Mouse (Mus musculus): ENCODE data around the gene Acad8. TPM values are rescaled to one million over a fixed set of nuclear protein-coding genes. Genes with fewer than 3 reads are reported as not detected.
A peak's percentile ranks its signal among the peaks of the same experiment; 100 is the strongest.

Acad8 gene
- polyA plus RNA-seq, 1 experiment from 2014 or later, result 39.7 TPM

GRCm38 (mm10) chr9:27018961-27019360 lies 19.6 kb upstream of the Acad8 start:
- DNase-seq (ENCODE audit: low spot score), result no peak
- WGBS, result 91% methylated on average over 10 of the region's 10 CpGs
- no peaks in the 10 kb centered on the region for H3K27me3 ChIP-seq (ENCODE audit: control insufficient read depth, insufficient read depth, low read length)
- H3K9me3 ChIP-seq (ENCODE audit: control insufficient read depth, low read length), result 0 out of 2 replicates have a peak, but pooled peaks cover 3% of the 10 kb centered on the region
- no peak overlapping the region for H3K9ac ChIP-seq (ENCODE audit: low read length)
- no peaks in the 10 kb centered on the region for H3K4me1 ChIP-seq (ENCODE audit: control insufficient read depth, insufficient read depth, low read length)
- no peak overlapping the region for H3K4me3 ChIP-seq (ENCODE audit: low read depth, low read length)
- H3K27ac ChIP-seq (replicated peaks; ENCODE audit: low read depth, low read length), result no peak overlapping the region
- no peak overlapping the region for H3K4me2 ChIP-seq (ENCODE audit: low read depth, severe bottlenecking)
- ATAC-seq (ENCODE audit: insufficient number of reproducible peaks, low FRiP score, low TSS enrichment, low read depth), result no peak
- peaks cover 3% of the 10 kb centered on the region; the same call in 1 of the 2 replicates for H3K36me3 ChIP-seq (ENCODE audit: control insufficient read depth, insufficient read depth, low read length)

DNA sequence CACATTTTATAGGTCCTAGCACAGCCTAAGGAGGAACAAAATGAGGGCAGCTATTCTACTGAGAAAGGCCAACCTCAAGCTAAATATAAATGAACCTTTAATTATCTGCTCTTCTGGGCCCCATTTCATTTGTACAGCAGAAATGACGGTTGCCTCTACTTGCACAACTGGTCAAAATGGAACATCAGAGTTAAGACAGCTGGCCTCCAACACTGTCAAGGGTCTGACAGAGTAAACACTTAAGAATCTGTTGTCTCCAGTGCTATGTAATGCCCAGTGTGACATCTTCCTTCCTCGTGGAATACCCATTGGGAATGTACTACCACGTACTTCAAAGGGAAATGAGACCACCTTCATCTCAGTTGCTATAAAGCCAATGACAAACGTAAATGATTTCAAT lies 12.2 kb upstream of the Acad8 start:
- Histone ChIP-seq H3K4me3 (ENCODE audit: low read depth, low read length) (no peak overlapping the region), H3K4me1 (ENCODE audit: control insufficient read depth, insufficient read depth, low read length) (no peaks in the 10 kb centered on the region), H3K9ac (ENCODE audit: low read length) (no peak overlapping the region), H3K27me3 (ENCODE audit: control insufficient read depth, insufficient read depth, low read length) (no peaks in the 10 kb centered on the region), H3K27ac (replicated peaks; ENCODE audit: low read depth, low read length) (no peak overlapping the region), H3K9me3 (ENCODE audit: control insufficient read depth, low read length) (0 out of 2 replicates have a peak, but pooled peaks cover 3% of the 10 kb centered on the region), H3K4me2 (ENCODE audit: low read depth, severe bottlenecking) (no peak overlapping the region), H3K36me3 (ENCODE audit: control insufficient read depth, insufficient read depth, low read length) (peaks cover 10% of the 10 kb centered on the region; the same call in 1 of the 2 replicates)
- no peak for DNase-seq (ENCODE audit: low spot score)
- ATAC-seq (ENCODE audit: insufficient number of reproducible peaks, low FRiP score, low TSS enrichment, low read depth), result no peak
- 90% methylated on average over 4 of the region's 4 CpGs for WGBS

GRCm38 (mm10) chr9:27009231-27009630 lies 9.9 kb upstream of the Acad8 start:
- WGBS, result 79% methylated on average over 5 of the region's 5 CpGs
- no peak for ATAC-seq (ENCODE audit: insufficient number of reproducible peaks, low FRiP score, low TSS enrichment, low read depth)
- peaks cover 9% of the 10 kb centered on the region; the same call in 1 of the 2 replicates for H3K36me3 ChIP-seq (ENCODE audit: control insufficient read depth, insufficient read depth, low read length)

GRCm38 (mm10) chr9:27006866-27007265 lies 7.5 kb upstream of the Acad8 start:
- no peak overlapping the region for H3K27ac ChIP-seq (replicated peaks; ENCODE audit: low read depth, low read length)
- peaks cover 9% of the 10 kb centered on the region; the same call in 1 of the 2 replicates for H3K36me3 ChIP-seq (ENCODE audit: control insufficient read depth, insufficient read depth, low read length)
- DNase-seq (ENCODE audit: low spot score) (no peak), ATAC-seq (ENCODE audit: insufficient number of reproducible peaks, low FRiP score, low TSS enrichment, low read depth) (no peak)
- no peaks in the 10 kb centered on the region for H3K4me1 ChIP-seq (ENCODE audit: control insufficient read depth, insufficient read depth, low read length)
- H3K9me3 ChIP-seq (ENCODE audit: control insufficient read depth, low read length), result no peaks in the 10 kb centered on the region
- no peaks in the 10 kb centered on the region for H3K27me3 ChIP-seq (ENCODE audit: control insufficient read depth, insufficient read depth, low read length)
- H3K4me2 ChIP-seq (ENCODE audit: low read depth, severe bottlenecking), result no peak overlapping the region
- 90% methylated on average over 5 of the region's 5 CpGs for WGBS
- H3K4me3 ChIP-seq (ENCODE audit: low read depth, low read length), result no peak overlapping the region
- no peak overlapping the region for H3K9ac ChIP-seq (ENCODE audit: low read length)

More at GRCm38 (mm10) chr9:27009231-27009630, 9.9 kb upstream of the Acad8 start:
- no peak for DNase-seq (ENCODE audit: low spot score)
- no peaks in the 10 kb centered on the region for H3K9me3 ChIP-seq (ENCODE audit: control insufficient read depth, low read length)
- no peak overlapping the region for H3K9ac ChIP-seq (ENCODE audit: low read length)
- H3K4me3 ChIP-seq (ENCODE audit: low read depth, low read length), result no peak overlapping the region
- no peaks in the 10 kb centered on the region for H3K4me1 ChIP-seq (ENCODE audit: control insufficient read depth, insufficient read depth, low read length)
- no peak overlapping the region for H3K27ac ChIP-seq (replicated peaks; ENCODE audit: low read depth, low read length)
- no peak overlapping the region for H3K4me2 ChIP-seq (ENCODE audit: low read depth, severe bottlenecking)
- H3K27me3 ChIP-seq (ENCODE audit: control insufficient read depth, insufficient read depth, low read length), result no peaks in the 10 kb centered on the region

DNA sequence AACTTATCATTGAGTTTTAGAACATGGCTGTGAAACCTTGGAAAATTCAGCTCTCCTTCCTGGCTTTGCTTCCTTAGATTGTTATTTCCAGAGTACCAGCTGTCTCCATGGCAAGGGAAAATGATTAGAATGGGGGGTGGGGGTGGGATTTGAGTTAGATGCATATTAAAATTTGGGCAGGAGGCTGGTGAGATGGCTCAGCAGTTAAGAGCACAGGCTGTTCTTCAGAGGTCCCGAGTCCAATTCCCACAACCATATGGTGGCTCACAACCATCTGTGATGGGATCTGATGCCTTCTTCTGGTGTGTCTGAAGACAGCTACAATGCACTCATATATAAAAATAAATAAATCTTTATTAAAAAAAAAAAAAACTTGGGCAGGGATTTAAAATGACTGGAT lies 6.6 kb upstream of the Acad8 start:
- 87% methylated on average over 1 of the region's 1 CpGs for WGBS
- DNase-seq (ENCODE audit: low spot score) (no peak), ATAC-seq (ENCODE audit: insufficient number of reproducible peaks, low FRiP score, low TSS enrichment, low read depth) (no peak)
- Histone ChIP-seq H3K9ac (ENCODE audit: low read length) (no peak overlapping the region), H3K27ac (replicated peaks; ENCODE audit: low read depth, low read length) (no peak overlapping the region), H3K4me1 (ENCODE audit: control insufficient read depth, insufficient read depth, low read length) (peaks cover under 1% of the 10 kb centered on the region; the same call in 1 of the 2 replicates), H3K9me3 (ENCODE audit: control insufficient read depth, low read length) (no peaks in the 10 kb centered on the region), H3K27me3 (ENCODE audit: control insufficient read depth, insufficient read depth, low read length) (no peaks in the 10 kb centered on the region), H3K4me2 (ENCODE audit: low read depth, severe bottlenecking) (no peak overlapping the region), H3K36me3 (ENCODE audit: control insufficient read depth, insufficient read depth, low read length) (peaks cover 9% of the 10 kb centered on the region; the same call in 1 of the 2 replicates), H3K4me3 (ENCODE audit: low read depth, low read length) (no peak overlapping the region)

- Histone ChIP-seq H3K9ac (ENCODE audit: low read length) (no peak overlapping the region), H3K27ac (replicated peaks; ENCODE audit: low read depth, low read length) (no peak overlapping the region), H3K9me3 (ENCODE audit: control insufficient read depth, low read length) (no peaks in the 10 kb centered on the region), H3K4me2 (ENCODE audit: low read depth, severe bottlenecking) (no peak overlapping the region), H3K36me3 (ENCODE audit: control insufficient read depth, insufficient read depth, low read length) (peaks cover 9% of the 10 kb centered on the region; the same call in 1 of the 2 replicates), H3K4me1 (ENCODE audit: control insufficient read depth, insufficient read depth, low read length) (peaks cover 6% of the 10 kb centered on the region), H3K4me3 (ENCODE audit: low read depth, low read length) (no peak overlapping the region), H3K27me3 (ENCODE audit: control insufficient read depth, insufficient read depth, low read length) (no peaks in the 10 kb centered on the region)
- no peak for ATAC-seq (ENCODE audit: insufficient number of reproducible peaks, low FRiP score, low TSS enrichment, low read depth)
- WGBS, result 94% methylated on average over 3 of the region's 3 CpGs
- no peak for DNase-seq (ENCODE audit: low spot score)
Observed at GRCm38 (mm10) chr9:27005231-27005630, 5.9 kb upstream of the Acad8 start.

DNA sequence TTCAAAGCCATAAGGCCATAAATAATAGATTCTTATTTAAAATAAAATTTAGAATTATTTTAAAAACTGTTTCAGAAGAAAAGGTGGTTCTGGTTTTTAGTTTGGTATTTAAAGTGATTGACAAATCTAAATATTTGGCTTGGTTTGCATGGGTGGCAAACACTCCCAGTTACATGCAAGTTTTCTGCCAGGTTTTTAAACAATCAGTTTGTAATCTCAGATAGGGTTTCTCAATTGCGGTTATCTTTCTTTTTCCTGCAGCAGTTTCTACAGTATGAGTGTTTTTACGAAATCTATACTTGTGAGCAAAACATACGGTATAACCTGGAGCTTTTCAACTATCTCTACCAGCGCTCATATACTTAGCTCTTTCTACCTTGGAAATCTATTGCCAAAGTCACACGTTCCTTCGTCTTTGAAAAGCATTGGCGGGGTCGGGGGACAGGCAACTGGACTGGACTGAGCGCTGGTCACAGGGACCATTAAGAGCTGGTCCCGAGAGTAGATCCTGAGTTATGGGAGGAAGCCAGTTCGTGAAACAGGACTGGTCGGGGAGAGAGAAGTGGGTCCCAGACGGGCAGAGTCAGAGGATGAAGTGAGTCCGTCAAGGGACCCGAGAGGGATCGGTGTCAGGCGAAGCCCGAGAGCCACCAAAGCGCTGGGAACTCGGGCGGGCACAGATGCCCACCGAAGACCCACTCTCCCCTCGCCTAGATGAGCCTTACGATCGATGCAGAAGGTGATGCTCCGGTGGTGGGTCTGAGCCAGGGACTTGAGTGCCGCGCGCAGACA lies 501 bp downstream of the Acad8 start:
- DNase-seq (ENCODE audit: low spot score) (no peak), ATAC-seq (ENCODE audit: insufficient number of reproducible peaks, low FRiP score, low TSS enrichment, low read depth) (peak; percentile 65)
- Histone ChIP-seq H3K9me3 (ENCODE audit: control insufficient read depth, low read length) (no peaks in the 10 kb centered on the region), H3K27me3 (ENCODE audit: control insufficient read depth, insufficient read depth, low read length) (no peaks in the 10 kb centered on the region), H3K4me3 (ENCODE audit: low read depth, low read length) (peak overlapping the region; percentile 70), H3K36me3 (ENCODE audit: control insufficient read depth, insufficient read depth, low read length) (no peaks in the 10 kb centered on the region), H3K9ac (ENCODE audit: low read length) (peak overlapping the region; percentile 86), H3K4me2 (ENCODE audit: low read depth, severe bottlenecking) (peak overlapping the region; percentile 53), H3K27ac (replicated peaks; ENCODE audit: low read depth, low read length) (no peak overlapping the region), H3K4me1 (ENCODE audit: control insufficient read depth, insufficient read depth, low read length) (peaks cover 6% of the 10 kb centered on the region)
- WGBS, result 4% methylated on average over 29 of the region's 29 CpGs

DNA sequence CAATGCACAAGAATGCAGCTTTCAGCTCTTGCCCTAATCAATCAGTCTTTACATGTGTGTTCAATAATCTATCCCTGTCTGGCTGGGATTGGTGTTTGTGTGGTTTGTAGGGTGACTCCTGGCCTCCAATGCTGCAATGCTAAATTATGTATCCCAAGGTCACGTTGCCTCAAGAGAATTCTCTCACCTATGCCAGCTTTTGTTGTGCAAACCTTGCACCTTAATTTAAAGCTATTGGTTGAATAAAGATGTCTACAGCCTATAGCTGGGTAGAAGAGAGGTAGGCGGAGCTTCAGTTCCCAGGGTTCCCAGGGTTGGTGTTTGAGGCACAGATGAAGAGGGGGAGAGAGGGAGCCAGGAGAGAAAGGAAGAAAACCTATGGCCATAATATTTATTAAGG lies 1.9 kb downstream of the Acad8 start:
- Histone ChIP-seq H3K9ac (ENCODE audit: low read length) (no peak overlapping the region), H3K4me2 (ENCODE audit: low read depth, severe bottlenecking) (no peak overlapping the region), H3K9me3 (ENCODE audit: control insufficient read depth, low read length) (no peaks in the 10 kb centered on the region), H3K4me1 (ENCODE audit: control insufficient read depth, insufficient read depth, low read length) (peaks cover 6% of the 10 kb centered on the region), H3K36me3 (ENCODE audit: control insufficient read depth, insufficient read depth, low read length) (no peaks in the 10 kb centered on the region), H3K4me3 (ENCODE audit: low read depth, low read length) (no peak overlapping the region), H3K27ac (replicated peaks; ENCODE audit: low read depth, low read length) (no peak overlapping the region), H3K27me3 (ENCODE audit: control insufficient read depth, insufficient read depth, low read length) (no peaks in the 10 kb centered on the region)
- DNase-seq (ENCODE audit: low spot score), result no peak
- WGBS, result 97% methylated on average over 2 of the region's 2 CpGs
- no peak for ATAC-seq (ENCODE audit: insufficient number of reproducible peaks, low FRiP score, low TSS enrichment, low read depth)

All from limb, embryonic 11.5 days (tissue).